Mouse (Mus musculus): Measurements from ENCODE around the gene Socs1. TPM values are rescaled to one million over a fixed set of nuclear protein-coding genes. Genes with fewer than 3 reads are reported as not detected.

Socs1 gene
- total and polyA plus RNA-seq, 3 experiments, result 1.6 to 13.0 (median 6.2) TPM

GRCm38 (mm10) chr16:10777579-10778160, 7.7 kb downstream of the Socs1 start:
- Histone ChIP-seq H3K9me3 (replicated peaks) (no peaks in the 10 kb centered on the region), H3K4me3 (ENCODE audit: low read depth, low read length) (no peak overlapping the region), H3K27me3 (ENCODE audit: insufficient read depth, low read length) (no peaks in the 10 kb centered on the region), H3K4me1 (ENCODE audit: insufficient read depth, low read depth, low read length) (peaks cover 94% of the 10 kb centered on the region), H3K36me3 (replicated peaks) (peaks cover 21% of the 10 kb centered on the region)
- DNase-seq (ENCODE audit: low spot score) (no peak), ATAC-seq (ENCODE audit: extremely low read depth, insufficient number of reproducible peaks, low FRiP score, poor library complexity, severe bottlenecking) (no peak)
- TF ChIP-seq POLR2AphosphoS5 (IDR thresholded peaks at IDR 0.05; ENCODE audit: insufficient replicate concordance, low read depth, low read length) (no peak), CTCF (IDR thresholded peaks at IDR 0.05; ENCODE audit: low read depth, low read length) (no peak), GATA2 (IDR thresholded peaks at IDR 0.05; ENCODE audit: borderline replicate concordance, low read depth, low read length) (no peak)

DNA sequence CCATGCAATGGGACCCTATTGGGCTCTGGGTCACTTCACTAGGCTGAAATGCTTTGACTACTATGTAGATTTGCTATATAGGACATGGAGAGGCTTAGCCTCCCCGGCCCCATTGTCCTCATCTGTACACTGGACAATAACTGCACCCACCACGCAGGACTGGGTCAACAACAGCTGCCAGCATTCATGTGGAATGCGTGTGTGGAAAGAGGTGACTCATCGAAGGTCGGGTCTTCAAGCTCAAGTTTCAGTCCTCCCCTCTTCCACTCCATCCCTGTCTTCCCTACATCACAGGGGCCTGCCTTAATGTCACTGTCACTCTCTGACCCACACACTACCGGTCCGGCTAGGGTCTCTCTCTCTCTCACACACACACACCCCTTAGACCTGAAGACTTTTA, 9.0 kb downstream of the Socs1 start:
- no peak for DNase-seq (ENCODE audit: low spot score)
- H3K9me3 ChIP-seq (replicated peaks), result no peaks in the 10 kb centered on the region
- peaks cover 9% of the 10 kb centered on the region for H3K36me3 ChIP-seq (replicated peaks)
- peaks cover 94% of the 10 kb centered on the region for H3K4me1 ChIP-seq (ENCODE audit: insufficient read depth, low read depth, low read length)
- H3K4me3 ChIP-seq (ENCODE audit: low read depth, low read length), result no peak overlapping the region
- TF ChIP-seq POLR2AphosphoS5 (IDR thresholded peaks at IDR 0.05; ENCODE audit: insufficient replicate concordance, low read depth, low read length) (no peak), GATA2 (IDR thresholded peaks at IDR 0.05; ENCODE audit: borderline replicate concordance, low read depth, low read length) (no peak), CTCF (IDR thresholded peaks at IDR 0.05; ENCODE audit: low read depth, low read length) (no peak), GATA1 (IDR thresholded peaks at IDR 0.05; ENCODE audit: borderline replicate concordance, low read length) (no peak), TAL1 (conservative IDR thresholded peaks at IDR 0.05; ENCODE audit: low read depth, low read length) (no peak)
- H3K27me3 ChIP-seq (ENCODE audit: insufficient read depth, low read length), result no peaks in the 10 kb centered on the region
- no peak for ATAC-seq (ENCODE audit: extremely low read depth, insufficient number of reproducible peaks, low FRiP score, poor library complexity, severe bottlenecking)

- no peak for TF ChIP-seq CTCF (IDR thresholded peaks at IDR 0.05; ENCODE audit: low read depth, low read length)
- TF ChIP-seq GATA2 (IDR thresholded peaks at IDR 0.05; ENCODE audit: borderline replicate concordance, low read depth, low read length), result no peak
- TF ChIP-seq TAL1 (conservative IDR thresholded peaks at IDR 0.05; ENCODE audit: low read depth, low read length), result no peak
- no peak for TF ChIP-seq POLR2AphosphoS5 (IDR thresholded peaks at IDR 0.05; ENCODE audit: insufficient replicate concordance, low read depth, low read length)
- TF ChIP-seq GATA1 (IDR thresholded peaks at IDR 0.05; ENCODE audit: borderline replicate concordance, low read length), result no peak
- DNase-seq (ENCODE audit: low spot score) (no peak), ATAC-seq (ENCODE audit: extremely low read depth, insufficient number of reproducible peaks, low FRiP score, poor library complexity, severe bottlenecking) (peak; percentile 37)
- peak overlapping the region; percentile 47; the same call in 1 of the 2 replicates for H3K4me3 ChIP-seq (ENCODE audit: low read depth, low read length)
- H3K9me3 ChIP-seq (replicated peaks), result no peaks in the 10 kb centered on the region
- H3K27me3 ChIP-seq (ENCODE audit: insufficient read depth, low read length), result no peaks in the 10 kb centered on the region
- no peaks in the 10 kb centered on the region for H3K36me3 ChIP-seq (replicated peaks)
- peaks cover 94% of the 10 kb centered on the region for H3K4me1 ChIP-seq (ENCODE audit: insufficient read depth, low read depth, low read length)
These were observed 10.6 kb downstream of the Socs1 start for GRCm38 (mm10) chr16:10774726-10775125.

GRCm38 (mm10) chr16:10773543-10773942, 11.8 kb downstream of the Socs1 start:
- Histone ChIP-seq H3K4me1 (ENCODE audit: insufficient read depth, low read depth, low read length) (peaks cover 98% of the 10 kb centered on the region), H3K4me3 (ENCODE audit: low read depth, low read length) (no peak overlapping the region), H3K36me3 (replicated peaks) (no peaks in the 10 kb centered on the region), H3K9me3 (replicated peaks) (no peaks in the 10 kb centered on the region), H3K27me3 (ENCODE audit: insufficient read depth, low read length) (no peaks in the 10 kb centered on the region)
- DNase-seq (ENCODE audit: low spot score) (no peak), ATAC-seq (ENCODE audit: extremely low read depth, insufficient number of reproducible peaks, low FRiP score, poor library complexity, severe bottlenecking) (no peak)
- TF ChIP-seq TAL1 (conservative IDR thresholded peaks at IDR 0.05; ENCODE audit: low read depth, low read length) (no peak), GATA1 (IDR thresholded peaks at IDR 0.05; ENCODE audit: borderline replicate concordance, low read length) (no peak)

DNA sequence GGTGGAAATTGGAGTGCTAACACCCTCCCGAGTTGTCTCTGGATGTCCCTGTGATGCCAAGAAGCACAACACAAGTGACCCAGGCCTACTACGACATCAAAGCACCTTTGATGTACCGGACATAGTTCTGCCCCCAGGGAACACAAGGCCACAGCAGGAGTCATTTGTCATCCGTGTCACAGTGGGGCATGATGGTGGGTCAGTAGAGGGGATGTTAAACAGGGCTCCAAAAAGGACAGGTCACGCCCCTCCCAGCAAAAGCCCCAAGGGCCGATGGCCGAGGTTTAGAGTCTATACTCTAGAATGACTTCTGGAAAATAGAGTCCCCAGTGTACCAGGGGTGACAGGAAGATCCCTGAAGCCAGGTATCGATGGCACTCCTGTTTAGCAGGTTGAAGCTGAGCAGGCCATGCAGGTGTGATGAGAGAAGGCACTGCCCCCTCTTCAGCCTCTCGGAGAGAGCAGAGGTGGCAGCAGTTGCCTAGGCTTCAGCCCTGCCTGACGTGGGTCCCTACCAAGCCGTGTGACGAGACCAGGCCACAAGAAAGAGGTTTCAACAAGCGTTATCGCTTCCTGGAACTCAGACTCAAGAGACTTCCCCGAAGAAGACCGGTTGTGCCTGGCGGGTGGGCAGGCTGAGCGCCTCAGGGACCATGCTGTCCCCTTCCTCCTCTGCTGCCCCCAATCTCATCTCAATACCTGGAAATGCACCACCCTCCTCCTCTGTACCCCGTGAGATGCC, 13.4 kb downstream of the Socs1 start:
- no peaks in the 10 kb centered on the region for H3K36me3 ChIP-seq (replicated peaks)
- ATAC-seq (ENCODE audit: extremely low read depth, insufficient number of reproducible peaks, low FRiP score, poor library complexity, severe bottlenecking) (peak; percentile 52), DNase-seq (ENCODE audit: low spot score) (peak; percentile 65)
- H3K4me1 ChIP-seq (ENCODE audit: insufficient read depth, low read depth, low read length), result peaks cover 96% of the 10 kb centered on the region
- no peaks in the 10 kb centered on the region for H3K27me3 ChIP-seq (ENCODE audit: insufficient read depth, low read length)
- no peaks in the 10 kb centered on the region for H3K9me3 ChIP-seq (replicated peaks)
- H3K4me3 ChIP-seq (ENCODE audit: low read depth, low read length), result peak overlapping the region; percentile 63; the same call in 1 of the 2 replicates
- no peak for TF ChIP-seq POLR2AphosphoS5 (IDR thresholded peaks at IDR 0.05; ENCODE audit: insufficient replicate concordance, low read depth, low read length)
- TF ChIP-seq GATA2 (IDR thresholded peaks at IDR 0.05; ENCODE audit: borderline replicate concordance, low read depth, low read length), result no peak
- no peak for TF ChIP-seq CTCF (IDR thresholded peaks at IDR 0.05; ENCODE audit: low read depth, low read length)
- TF ChIP-seq TAL1 (conservative IDR thresholded peaks at IDR 0.05; ENCODE audit: low read depth, low read length), result no peak
- TF ChIP-seq GATA1 (IDR thresholded peaks at IDR 0.05; ENCODE audit: borderline replicate concordance, low read length), result no peak

- Histone ChIP-seq H3K4me1 (ENCODE audit: insufficient read depth, low read depth, low read length) (peaks cover 89% of the 10 kb centered on the region), H3K9me3 (replicated peaks) (no peaks in the 10 kb centered on the region), H3K27me3 (ENCODE audit: insufficient read depth, low read length) (no peaks in the 10 kb centered on the region), H3K4me3 (ENCODE audit: low read depth, low read length) (no peak overlapping the region; the same call in 1 of the 2 replicates), H3K36me3 (replicated peaks) (no peaks in the 10 kb centered on the region)
- ATAC-seq (ENCODE audit: extremely low read depth, insufficient number of reproducible peaks, low FRiP score, poor library complexity, severe bottlenecking), result no peak
- no peak for TF ChIP-seq GATA1 (IDR thresholded peaks at IDR 0.05; ENCODE audit: borderline replicate concordance, low read length)
- TF ChIP-seq CTCF (IDR thresholded peaks at IDR 0.05; ENCODE audit: low read depth, low read length), result no peak
- no peak for TF ChIP-seq GATA2 (IDR thresholded peaks at IDR 0.05; ENCODE audit: borderline replicate concordance, low read depth, low read length)
- TF ChIP-seq TAL1 (conservative IDR thresholded peaks at IDR 0.05; ENCODE audit: low read depth, low read length), result no peak
- no peak for TF ChIP-seq POLR2AphosphoS5 (IDR thresholded peaks at IDR 0.05; ENCODE audit: insufficient replicate concordance, low read depth, low read length)
- no peak for DNase-seq (ENCODE audit: low spot score)
These were observed 14.6 kb downstream of the Socs1 start for GRCm38 (mm10) chr16:10770531-10771325.

All from G1E (cell line).